Mouse (Mus musculus) cerebellum, adult 9-10 months (tissue): ENCODE results near the gene Supt4a.
A peak's percentile ranks its signal among the peaks of the same experiment; 100 is the strongest.

ENCODE experiments used
- DNase-seq: peaks from one replicate; pipeline ENCODE4 v3.0.0; 2022

Gene Supt4a

GRCm38 (mm10) chr11:87737175-87737740, at the start of gene Supt4a:
TSS of gene Supt4a (plus strand) at chr11:87737552.
- peak; percentile 96 for DNase-seq

- no peak for DNase-seq
These were observed 48.7 kb upstream of the Supt4a start for GRCm38 (mm10) chr11:87688478-87689203.

- no peak for DNase-seq
These were observed 47.9 kb upstream of the Supt4a start for GRCm38 (mm10) chr11:87689402-87689808.

- no peak for DNase-seq
These were observed 47.2 kb upstream of the Supt4a start for GRCm38 (mm10) chr11:87690054-87690740.

GRCm38 (mm10) chr11:87697131-87697682, 40.1 kb upstream of the Supt4a start:
- DNase-seq: no peak

- no peak for DNase-seq
These were observed 39.2 kb upstream of the Supt4a start for GRCm38 (mm10) chr11:87698126-87698525.

GRCm38 (mm10) chr11:87701108-87701507, 36.2 kb upstream of the Supt4a start:
- DNase-seq: no peak

GRCm38 (mm10) chr11:87701877-87702620, 35.3 kb upstream of the Supt4a start:
- no peak for DNase-seq

GRCm38 (mm10) chr11:87703654-87704053, 33.7 kb upstream of the Supt4a start:
- no peak for DNase-seq

GRCm38 (mm10) chr11:87704289-87704688, 33.1 kb upstream of the Supt4a start:
- no peak for DNase-seq

GRCm38 (mm10) chr11:87707570-87707969, 29.8 kb upstream of the Supt4a start:
- no peak for DNase-seq

- DNase-seq: no peak
These were observed 28.4 kb upstream of the Supt4a start for GRCm38 (mm10) chr11:87708979-87709378.

- no peak for DNase-seq
These were observed 27.7 kb upstream of the Supt4a start for GRCm38 (mm10) chr11:87709513-87710261.

GRCm38 (mm10) chr11:87710262-87710615, 27.1 kb upstream of the Supt4a start:
- DNase-seq: no peak

GRCm38 (mm10) chr11:87712188-87712587, 25.2 kb upstream of the Supt4a start:
- no peak for DNase-seq

- no peak for DNase-seq
These were observed 21.4 kb upstream of the Supt4a start for GRCm38 (mm10) chr11:87715999-87716398.

GRCm38 (mm10) chr11:87719526-87719925, 17.8 kb upstream of the Supt4a start:
- DNase-seq: no peak

- DNase-seq: no peak
These were observed 17.0 kb upstream of the Supt4a start for GRCm38 (mm10) chr11:87720324-87720723.

- no peak for DNase-seq
These were observed 16.5 kb upstream of the Supt4a start for GRCm38 (mm10) chr11:87720839-87721238.

- DNase-seq: no peak
These were observed 15.2 kb upstream of the Supt4a start for GRCm38 (mm10) chr11:87722168-87722567.

- DNase-seq: no peak
These were observed 14.5 kb upstream of the Supt4a start for GRCm38 (mm10) chr11:87722891-87723290.

GRCm38 (mm10) chr11:87725515-87725914, 11.8 kb upstream of the Supt4a start:
- DNase-seq: no peak
